Comparison of ENCODE assay signal across 10 mouse cellular contexts in genomic region chr7:72998374-72998773, GRCm38 (mm10).
DNase-seq lines count a peak whose midpoint lies in the region; ATAC-seq lines count a peak whose summit lies in the region.
"Had no signal": no experiment of that assay in that cellular context is flagged by ENCODE, and none has a peak within 500 bp of the region (broad histone marks: within the 10 kb centered on the region; RNA-seq: fewer than 3 reads in every experiment).

No protein-coding gene starts in this region.

- WGBS in forebrain, embryonic 12.5 days: 32% methylated on average over 5 of the region's 5 CpGs
- WGBS in forebrain, embryonic 10.5 days: 36% methylated on average over 5 of the region's 5 CpGs

- H3K4me2 ChIP-seq in forebrain, embryonic 12.5 days: no peak overlapping the region
- H3K4me2 ChIP-seq: hindbrain, embryonic 15.5 days; liver, embryonic 11.5 days had no signal

- peaks cover 8% of the 10 kb centered on the region; the same call in 1 of the 2 replicates for H3K4me1 ChIP-seq in forebrain, embryonic 12.5 days
- H3K4me1 ChIP-seq in forebrain, embryonic 10.5 days: peaks cover 16% of the 10 kb centered on the region
- H3K4me1 ChIP-seq: hindbrain, embryonic 15.5 days had no signal

- H3K27ac ChIP-seq in forebrain, embryonic 12.5 days: no peak overlapping the region
- H3K27ac ChIP-seq in forebrain, embryonic 10.5 days: no peak overlapping the region
- H3K27ac ChIP-seq: hindbrain, embryonic 15.5 days had no signal

- no peaks in the 10 kb centered on the region for H3K27me3 ChIP-seq in forebrain, embryonic 12.5 days
- no peaks in the 10 kb centered on the region for H3K27me3 ChIP-seq in forebrain, embryonic 10.5 days (ENCODE audit: poor library complexity, severe bottlenecking)
- H3K27me3 ChIP-seq: hindbrain, embryonic 15.5 days had no signal

- 0 out of 2 replicates have a peak, but pooled peaks have one; percentile 44 for ATAC-seq in forebrain, embryonic 12.5 days (ENCODE audit: low FRiP score)
- ATAC-seq in megakaryocyte, adult 5-6 weeks (ENCODE audit: poor library complexity, severe bottlenecking): no peak

- no peak overlapping the region for H3K4me3 ChIP-seq in forebrain, embryonic 12.5 days (replicated peaks)
- H3K4me3 ChIP-seq in forebrain, embryonic 10.5 days: no peak overlapping the region
- H3K4me3 ChIP-seq: hindbrain, embryonic 15.5 days had no signal

- DNase-seq in forebrain, embryonic 10.5 days (ENCODE audit: extremely low spot score, low spot score): no peak
- DNase-seq in lung, postnatal 10 days: peak; percentile 18
- no peak for DNase-seq in lung, postnatal 36 days
- DNase-seq in heart, postnatal 10 days: peak; percentile 43 to 46
- DNase-seq in retina, adult 2 months (ENCODE audit: low read depth, low spot score): peak; percentile 8
- no peak for DNase-seq in thymus, postnatal 10 days (ENCODE audit: low spot score in 2 of 2)

- no peak overlapping the region for H3K9ac ChIP-seq in forebrain, embryonic 12.5 days
- H3K9ac ChIP-seq: hindbrain, embryonic 15.5 days had no signal

- no peaks in the 10 kb centered on the region for H3K9me3 ChIP-seq in forebrain, embryonic 12.5 days
- no peaks in the 10 kb centered on the region for H3K9me3 ChIP-seq in forebrain, embryonic 10.5 days
- H3K9me3 ChIP-seq: hindbrain, embryonic 15.5 days had no signal

- intact Hi-C loops in heart, postnatal 10 days (cut with DNase I): no loop called here

- H3K36me3 ChIP-seq in forebrain, embryonic 12.5 days (replicated peaks): no peaks in the 10 kb centered on the region
- H3K36me3 ChIP-seq in forebrain, embryonic 10.5 days (replicated peaks): no peaks in the 10 kb centered on the region
- H3K36me3 ChIP-seq: hindbrain, embryonic 15.5 days had no signal

Comparison
In these comparisons a context has a peak if more than half of its experiments do, and no peak if none do; other contexts are left out.
1. DNase-seq: peak in lung, postnatal 10 days (single experiment), heart, postnatal 10 days (2 of 2) and retina, adult 2 months (single experiment); none in forebrain, embryonic 10.5 days (single experiment), lung, postnatal 36 days (single experiment) and thymus, postnatal 10 days (0 of 2).